Mouse (Mus musculus): ENCODE measurements around the gene Gpat2.

Gpat2 gene

DNA sequence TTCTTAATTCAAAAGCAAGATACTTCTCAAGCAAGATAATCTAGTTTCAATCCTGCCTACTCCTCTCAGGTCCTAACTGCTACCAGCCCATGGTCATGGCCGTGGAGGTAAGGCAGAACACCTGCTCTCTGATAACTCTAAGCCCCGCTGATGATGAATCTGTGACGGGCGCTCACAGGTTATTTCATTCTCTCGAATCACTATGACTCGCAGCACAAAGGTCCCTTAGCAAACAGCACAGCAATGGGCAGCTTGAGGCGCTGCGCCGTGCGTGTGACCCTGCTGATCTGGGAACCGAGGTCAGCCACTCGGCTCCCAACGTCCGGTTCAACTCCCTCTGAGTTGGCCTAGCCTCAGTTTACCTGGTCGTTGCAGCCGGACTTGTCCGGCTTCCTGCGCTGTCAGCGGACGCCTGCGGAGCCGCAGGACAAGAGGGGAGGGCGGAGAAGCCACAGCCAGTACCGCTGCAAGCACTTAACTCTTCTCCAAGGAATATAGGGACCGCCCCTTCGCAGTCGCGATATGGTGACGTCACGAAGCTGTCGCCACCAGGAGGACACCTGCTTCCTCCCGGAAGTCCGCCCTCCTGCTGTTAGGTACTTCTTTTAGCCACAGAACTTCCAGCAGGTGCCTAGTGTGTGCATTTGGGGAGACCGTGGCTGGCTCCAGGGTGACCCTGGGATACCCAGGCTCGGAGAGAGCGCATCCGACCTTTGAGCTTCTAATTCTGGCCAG lies 19.2 kb downstream of the Gpat2 start, which contains the start of gene Fahd2a:
TSS of gene Fahd2a (minus strand) at position 511 of the 735 bp plus-strand sequence.
- DNase-seq, result peak; percentile 90

DNA sequence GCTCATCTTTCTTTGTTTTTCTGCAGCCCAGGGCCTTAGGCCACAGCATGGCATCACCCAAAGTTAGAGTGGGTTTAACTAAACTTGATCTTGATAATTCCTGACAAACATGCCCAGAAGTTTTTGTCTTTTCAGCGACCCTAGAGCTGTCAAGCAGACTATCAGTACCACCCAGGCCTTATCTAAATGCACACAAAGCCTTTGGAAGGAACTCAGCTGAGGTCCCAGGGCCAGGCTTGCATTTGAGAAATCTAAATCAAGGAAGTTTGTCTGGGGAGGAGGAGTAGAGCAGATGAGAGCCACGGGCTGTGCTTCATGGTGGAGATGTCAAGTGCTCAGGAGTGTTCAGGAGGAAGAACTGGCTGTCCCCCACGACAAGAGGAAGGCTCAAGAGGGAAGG lies 21.8 kb downstream of the Gpat2 start:
- no peak for DNase-seq

DNA sequence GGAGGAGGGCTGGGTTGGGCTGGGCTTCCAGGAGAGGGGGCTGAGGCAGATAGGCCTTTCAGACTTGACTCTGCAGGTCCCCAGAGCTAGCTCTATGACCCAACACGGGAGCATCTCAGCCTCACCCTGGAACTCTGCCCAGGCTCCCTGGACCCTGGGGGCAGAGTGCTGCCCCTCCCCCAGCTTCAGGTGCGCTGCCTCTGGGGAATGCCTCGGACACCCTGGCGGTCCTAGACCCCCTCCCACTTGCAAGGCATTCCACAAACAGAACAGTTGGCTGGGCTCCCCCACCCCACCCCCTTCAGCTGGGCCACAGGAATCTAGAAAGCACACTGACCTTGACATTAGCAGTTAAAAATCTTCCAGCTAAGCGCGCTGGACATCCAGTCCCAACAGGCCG lies 24.7 kb downstream of the Gpat2 start:
- no peak for DNase-seq

- no peak for DNase-seq
Measured at GRCm38 (mm10) chr2:127451748-127452147, 26.7 kb downstream of the Gpat2 start.

DNA sequence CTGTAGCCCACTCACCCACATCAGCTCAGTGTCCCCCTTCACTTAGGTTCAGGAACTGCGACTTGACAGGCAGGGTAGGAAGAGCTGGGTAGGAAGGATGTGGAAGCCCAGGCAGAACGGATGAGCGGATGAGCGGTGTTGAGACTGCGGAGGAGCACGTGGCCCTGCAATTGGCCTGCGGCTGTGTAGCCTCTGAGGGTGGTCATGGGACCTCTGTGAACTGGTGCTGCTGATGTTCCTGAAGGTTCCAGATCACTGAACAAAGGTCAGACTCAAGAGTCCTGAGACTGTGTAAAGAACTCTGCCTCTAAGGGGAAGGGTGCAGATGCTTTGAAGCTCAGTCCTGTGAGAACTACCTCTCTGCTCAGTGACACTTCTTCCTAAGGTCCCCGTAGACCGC lies 28.1 kb downstream of the Gpat2 start:
- DNase-seq, result no peak

DNA sequence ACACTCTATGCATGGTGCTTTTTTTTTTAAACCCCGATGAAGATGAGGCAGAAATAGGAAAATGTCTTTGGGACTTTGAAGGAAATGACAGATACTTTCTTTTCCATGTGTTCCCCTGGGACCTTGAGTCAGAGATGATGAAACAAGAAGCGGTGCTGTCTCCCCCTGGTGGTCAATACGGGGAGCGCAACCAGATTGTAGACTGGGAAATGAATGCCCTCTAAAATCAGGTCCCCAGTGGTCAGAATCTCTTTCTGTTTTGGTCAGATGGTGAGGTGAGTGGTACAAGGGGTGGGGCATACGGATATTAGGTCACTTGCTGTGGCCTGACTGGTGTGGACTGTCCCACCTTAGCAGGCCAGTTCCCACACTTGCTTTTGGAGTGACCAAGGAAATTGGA lies 28.8 kb downstream of the Gpat2 start:
- peak; percentile 35 for DNase-seq

DNA sequence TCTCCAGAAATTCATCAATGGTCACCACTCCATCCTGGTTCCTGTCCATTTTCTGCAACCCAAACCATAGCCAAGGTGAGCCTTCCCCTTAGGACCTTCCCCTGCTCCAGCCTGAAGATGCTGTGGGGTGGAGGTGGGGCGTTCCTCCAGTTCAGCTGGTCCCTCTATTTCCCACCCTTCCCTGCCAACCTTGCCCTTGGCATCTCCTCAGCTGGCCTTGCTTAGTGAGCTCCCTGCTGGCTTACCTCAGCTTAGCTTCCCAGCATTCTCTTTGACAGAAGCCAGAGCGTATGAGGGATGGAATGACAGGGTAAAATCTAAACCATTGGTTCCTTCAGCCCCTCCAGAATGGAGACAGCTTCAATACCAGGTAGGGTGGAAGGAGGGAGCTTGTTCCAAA lies 34.3 kb downstream of the Gpat2 start:
- DNase-seq, result no peak

GRCm38 (mm10) chr2:127461351-127461750 lies 36.4 kb downstream of the Gpat2 start:
- DNase-seq, result no peak

GRCm38 (mm10) chr2:127462314-127462713 lies 37.3 kb downstream of the Gpat2 start:
- peak; percentile 32 for DNase-seq

GRCm38 (mm10) chr2:127470183-127470582 lies 45.2 kb downstream of the Gpat2 start:
- DNase-seq, result no peak

- DNase-seq, result no peak
Measured at GRCm38 (mm10) chr2:127470661-127471060, 45.7 kb downstream of the Gpat2 start.

GRCm38 (mm10) chr2:127471281-127471680 lies 46.3 kb downstream of the Gpat2 start:
- DNase-seq, result no peak

GRCm38 (mm10) chr2:127472279-127472678 lies 47.3 kb downstream of the Gpat2 start:
- DNase-seq, result no peak

DNA sequence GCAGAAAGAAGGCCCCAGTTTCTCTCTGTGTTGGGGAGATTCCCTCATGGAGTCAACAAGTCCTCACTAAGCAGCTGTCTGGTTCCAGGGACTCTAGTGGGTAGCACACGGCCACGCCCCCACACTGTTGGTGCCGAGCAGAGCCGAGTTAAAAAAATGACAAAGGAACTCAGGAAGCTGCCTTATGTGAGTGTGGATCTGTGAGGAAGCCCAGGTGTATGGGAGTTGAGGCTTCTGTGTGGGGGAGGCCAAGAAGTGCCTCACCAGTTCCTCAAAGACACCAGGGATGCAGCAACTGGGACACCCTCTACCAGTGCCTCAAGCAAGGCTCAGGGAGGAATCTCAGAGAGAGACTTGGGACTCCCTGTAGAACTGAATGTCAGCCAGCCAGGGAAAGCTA lies 54.2 kb downstream of the Gpat2 start:
- peak; percentile 55 for DNase-seq

DNA sequence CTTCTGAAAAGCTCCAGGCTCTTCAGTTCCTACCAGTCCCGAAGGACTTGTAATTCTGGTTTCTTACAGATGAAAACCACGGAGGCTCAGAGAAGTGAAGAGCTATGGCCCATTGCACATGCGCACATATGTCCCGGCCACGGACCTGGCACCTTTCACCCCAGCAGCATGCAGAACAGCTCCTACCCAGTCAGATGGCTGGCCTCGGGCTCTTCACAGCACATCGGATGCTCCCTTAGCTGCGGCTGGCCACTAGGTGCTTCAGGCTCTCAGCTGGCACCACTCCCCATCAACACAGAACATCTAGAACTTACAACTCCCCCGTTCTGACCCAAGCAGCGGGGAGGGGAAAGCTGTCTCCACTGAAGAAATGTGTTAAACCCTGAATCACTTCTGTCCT lies 54.8 kb downstream of the Gpat2 start:
- no peak for DNase-seq

GRCm38 (mm10) chr2:127481841-127482532 lies 57.0 kb downstream of the Gpat2 start:
- DNase-seq, result no peak

DNA sequence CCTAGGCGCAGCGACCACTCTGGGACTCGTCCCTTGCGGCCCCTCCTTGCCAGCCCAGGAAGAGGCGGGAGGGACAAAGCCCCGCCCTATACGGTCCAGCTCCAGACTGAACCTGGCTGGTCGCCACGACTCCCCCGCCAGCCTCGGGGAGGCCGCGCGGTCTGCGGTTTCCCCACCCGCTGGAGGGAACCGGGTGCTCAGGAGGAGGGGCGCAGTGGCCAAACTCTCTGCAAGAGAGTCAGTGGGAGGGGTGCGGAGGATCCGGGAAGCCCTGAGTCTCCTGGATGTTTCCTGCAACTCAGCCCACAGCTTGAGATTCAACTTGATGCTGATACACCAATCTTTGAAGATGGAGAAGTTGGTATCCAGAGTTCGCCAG lies 57.5 kb downstream of the Gpat2 start:
- DNase-seq, result peak; percentile 46

DNA sequence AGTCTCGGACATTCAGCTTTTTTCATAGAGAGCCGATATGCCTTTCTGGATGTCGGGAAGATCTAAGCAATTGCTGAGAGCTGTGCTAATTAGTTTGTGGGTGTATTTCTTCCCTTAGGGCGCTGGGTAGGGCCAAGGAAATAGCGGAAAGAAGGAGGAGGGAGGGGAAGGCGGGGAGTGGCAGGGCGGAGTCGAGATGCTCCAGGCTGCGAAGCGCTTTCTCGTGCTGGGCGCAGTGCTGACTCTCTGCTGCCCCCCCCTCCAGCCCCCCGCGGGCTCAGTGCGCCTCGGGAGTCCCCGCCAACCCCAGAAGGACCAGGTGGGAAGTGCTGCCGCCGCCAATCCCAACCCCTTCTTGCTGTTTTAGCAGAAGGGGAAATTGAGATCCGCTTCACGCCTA lies 58.0 kb downstream of the Gpat2 start:
- no peak for DNase-seq

GRCm38 (mm10) chr2:127484476-127485170 lies 59.6 kb downstream of the Gpat2 start:
- no peak for DNase-seq
